Mouse (Mus musculus): ENCODE data around the gene Dcst1. TPM values are rescaled to one million over a fixed set of nuclear protein-coding genes. Genes with fewer than 3 reads are reported as not detected.

Gene Dcst1
- polyA plus RNA-seq, 1 experiment: not detected

DNA sequence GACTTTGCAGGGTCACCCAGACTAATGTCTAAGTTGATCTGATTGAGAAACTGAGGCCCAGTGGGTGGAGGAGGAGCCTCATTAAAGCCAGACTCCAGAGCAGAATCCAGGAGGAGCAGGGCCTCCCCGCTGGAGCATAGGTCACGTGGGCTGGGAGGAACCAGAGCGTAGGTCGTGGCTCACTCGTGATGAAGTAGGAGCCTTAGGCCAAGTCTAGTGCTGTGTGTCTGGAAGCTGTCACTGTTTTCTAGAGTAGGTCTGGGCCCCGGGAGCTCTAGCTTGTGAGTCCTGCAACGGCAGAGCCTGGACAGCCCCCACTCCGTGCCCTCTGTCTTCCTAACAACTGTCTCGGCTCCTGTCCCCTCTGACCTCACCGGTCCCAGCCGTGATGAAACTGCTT is 2.3 kb upstream of the Dcst1 start:
- H3K4me1 ChIP-seq: no peaks in the 10 kb centered on the region; the same call in 1 of the 2 replicates
- H3K4me3 ChIP-seq (replicated peaks): no peak overlapping the region
- peaks cover 4% of the 10 kb centered on the region for H3K9me3 ChIP-seq
- TF ChIP-seq FLI1 (IDR thresholded peaks at IDR 0.05; ENCODE audit: low read length) (no peak), GATA1 (IDR thresholded peaks at IDR 0.05; ENCODE audit: borderline replicate concordance, low read length) (no peak)
- H3K36me3 ChIP-seq (replicated peaks; ENCODE audit: low read length): no peaks in the 10 kb centered on the region
- H3K27me3 ChIP-seq (replicated peaks): peaks cover 79% of the 10 kb centered on the region

- no peaks in the 10 kb centered on the region for H3K9me3 ChIP-seq
- H3K4me1 ChIP-seq: no peaks in the 10 kb centered on the region; the same call in 1 of the 2 replicates
- H3K27me3 ChIP-seq (replicated peaks): peaks cover 85% of the 10 kb centered on the region
- TF ChIP-seq FLI1 (IDR thresholded peaks at IDR 0.05; ENCODE audit: low read length) (no peak), GATA1 (IDR thresholded peaks at IDR 0.05; ENCODE audit: borderline replicate concordance, low read length) (no peak)
- H3K4me3 ChIP-seq (replicated peaks): no peak overlapping the region
- no peaks in the 10 kb centered on the region for H3K36me3 ChIP-seq (replicated peaks; ENCODE audit: low read length)
These were observed 697 bp upstream of the Dcst1 start for GRCm38 (mm10) chr3:89365486-89366414.

GRCm38 (mm10) chr3:89364631-89365030 is 422 bp downstream of the Dcst1 start:
- peaks cover 5% of the 10 kb centered on the region for H3K4me1 ChIP-seq
- no peak overlapping the region for H3K4me3 ChIP-seq (replicated peaks)
- TF ChIP-seq GATA1 (IDR thresholded peaks at IDR 0.05; ENCODE audit: borderline replicate concordance, low read length) (no peak), FLI1 (IDR thresholded peaks at IDR 0.05; ENCODE audit: low read length) (no peak)
- peaks cover 89% of the 10 kb centered on the region for H3K27me3 ChIP-seq (replicated peaks)
- no peaks in the 10 kb centered on the region for H3K36me3 ChIP-seq (replicated peaks; ENCODE audit: low read length)
- no peaks in the 10 kb centered on the region for H3K9me3 ChIP-seq

DNA sequence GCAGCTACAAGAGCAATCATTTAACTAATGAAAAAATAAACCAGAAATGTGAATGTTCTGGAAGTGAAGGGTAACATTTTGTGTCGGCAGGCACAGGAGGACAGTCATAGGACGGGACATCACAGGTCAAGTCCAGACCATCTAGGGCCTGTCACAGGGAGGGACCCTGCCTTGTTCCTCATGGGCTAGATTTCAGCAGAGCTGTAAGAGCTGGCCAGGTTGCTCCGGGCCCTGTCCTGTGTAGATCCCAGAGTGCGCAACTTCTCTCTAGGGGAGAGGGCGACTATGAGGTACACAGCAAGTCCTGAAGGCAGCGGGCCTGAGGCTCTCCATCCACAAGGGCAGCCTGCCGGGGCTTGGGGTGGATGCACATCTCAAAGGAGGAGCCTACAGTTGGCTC is 3.4 kb downstream of the Dcst1 start, which contains the start of gene Dcst2:
Dcst2 (plus strand) TSS at position 301 of the 400 bp plus-strand sequence.
- Histone ChIP-seq H3K4me3 (replicated peaks) (no peak within 1 kb of the TSS), H3K9me3 (no peaks in the 10 kb centered on the region), H3K4me1 (peaks cover 9% of the 10 kb centered on the region), H3K36me3 (replicated peaks; ENCODE audit: low read length) (no peaks in the 10 kb centered on the region), H3K27me3 (replicated peaks) (peaks cover 90% of the 10 kb centered on the region)
- TF ChIP-seq GATA1 (IDR thresholded peaks at IDR 0.05; ENCODE audit: borderline replicate concordance, low read length) (no peak), FLI1 (IDR thresholded peaks at IDR 0.05; ENCODE audit: low read length) (no peak)

GRCm38 (mm10) chr3:89360237-89360636 is 4.8 kb downstream of the Dcst1 start:
- no peak for TF ChIP-seq FLI1 (IDR thresholded peaks at IDR 0.05; ENCODE audit: low read length)
- TF ChIP-seq GATA1 (IDR thresholded peaks at IDR 0.05; ENCODE audit: borderline replicate concordance, low read length): no peak
- Histone ChIP-seq H3K4me3 (replicated peaks) (no peak overlapping the region), H3K36me3 (replicated peaks; ENCODE audit: low read length) (no peaks in the 10 kb centered on the region), H3K9me3 (no peaks in the 10 kb centered on the region), H3K27me3 (replicated peaks) (peaks cover 91% of the 10 kb centered on the region), H3K4me1 (peaks cover 17% of the 10 kb centered on the region)

GRCm38 (mm10) chr3:89359630-89360029 is 5.4 kb downstream of the Dcst1 start:
- H3K4me3 ChIP-seq (replicated peaks): no peak overlapping the region
- no peak for TF ChIP-seq FLI1 (IDR thresholded peaks at IDR 0.05; ENCODE audit: low read length)
- TF ChIP-seq GATA1 (IDR thresholded peaks at IDR 0.05; ENCODE audit: borderline replicate concordance, low read length): no peak
- H3K4me1 ChIP-seq: peaks cover 23% of the 10 kb centered on the region
- no peaks in the 10 kb centered on the region for H3K36me3 ChIP-seq (replicated peaks; ENCODE audit: low read length)
- H3K27me3 ChIP-seq (replicated peaks): peaks cover 86% of the 10 kb centered on the region
- H3K9me3 ChIP-seq: no peaks in the 10 kb centered on the region

DNA sequence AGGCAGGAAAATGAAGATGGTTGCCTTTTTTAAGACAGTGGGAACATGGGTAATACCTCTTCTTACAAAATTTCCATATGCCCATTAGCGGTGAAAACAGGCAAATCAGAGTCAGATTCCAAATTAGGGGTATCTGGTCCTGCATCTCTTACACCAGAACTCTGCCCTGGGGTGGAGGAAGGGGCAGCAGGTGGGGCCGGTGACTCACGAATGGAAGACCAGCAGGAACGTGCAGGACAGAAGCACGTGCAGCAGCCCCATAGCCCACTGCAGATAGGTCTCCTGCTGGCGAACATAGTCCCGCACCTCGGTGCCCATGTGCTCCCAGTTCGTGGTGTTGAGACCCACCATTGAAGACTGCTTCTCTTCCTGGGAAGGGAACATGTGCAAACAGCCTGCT is 9.0 kb downstream of the Dcst1 start:
- TF ChIP-seq FLI1 (IDR thresholded peaks at IDR 0.05; ENCODE audit: low read length): no peak
- no peak for TF ChIP-seq GATA1 (IDR thresholded peaks at IDR 0.05; ENCODE audit: borderline replicate concordance, low read length)
- Histone ChIP-seq H3K27me3 (replicated peaks) (peaks cover 90% of the 10 kb centered on the region), H3K4me3 (replicated peaks) (no peak overlapping the region), H3K4me1 (peaks cover 31% of the 10 kb centered on the region), H3K36me3 (replicated peaks; ENCODE audit: low read length) (no peaks in the 10 kb centered on the region), H3K9me3 (no peaks in the 10 kb centered on the region)

- Histone ChIP-seq H3K9me3 (no peaks in the 10 kb centered on the region), H3K4me1 (peaks cover 34% of the 10 kb centered on the region), H3K36me3 (replicated peaks; ENCODE audit: low read length) (no peaks in the 10 kb centered on the region), H3K4me3 (replicated peaks) (no peak overlapping the region), H3K27me3 (replicated peaks) (peaks cover 89% of the 10 kb centered on the region)
- no peak for TF ChIP-seq GATA1 (IDR thresholded peaks at IDR 0.05; ENCODE audit: borderline replicate concordance, low read length)
- TF ChIP-seq FLI1 (IDR thresholded peaks at IDR 0.05; ENCODE audit: low read length): no peak
These were observed 9.5 kb downstream of the Dcst1 start for GRCm38 (mm10) chr3:89355512-89355902.

DNA sequence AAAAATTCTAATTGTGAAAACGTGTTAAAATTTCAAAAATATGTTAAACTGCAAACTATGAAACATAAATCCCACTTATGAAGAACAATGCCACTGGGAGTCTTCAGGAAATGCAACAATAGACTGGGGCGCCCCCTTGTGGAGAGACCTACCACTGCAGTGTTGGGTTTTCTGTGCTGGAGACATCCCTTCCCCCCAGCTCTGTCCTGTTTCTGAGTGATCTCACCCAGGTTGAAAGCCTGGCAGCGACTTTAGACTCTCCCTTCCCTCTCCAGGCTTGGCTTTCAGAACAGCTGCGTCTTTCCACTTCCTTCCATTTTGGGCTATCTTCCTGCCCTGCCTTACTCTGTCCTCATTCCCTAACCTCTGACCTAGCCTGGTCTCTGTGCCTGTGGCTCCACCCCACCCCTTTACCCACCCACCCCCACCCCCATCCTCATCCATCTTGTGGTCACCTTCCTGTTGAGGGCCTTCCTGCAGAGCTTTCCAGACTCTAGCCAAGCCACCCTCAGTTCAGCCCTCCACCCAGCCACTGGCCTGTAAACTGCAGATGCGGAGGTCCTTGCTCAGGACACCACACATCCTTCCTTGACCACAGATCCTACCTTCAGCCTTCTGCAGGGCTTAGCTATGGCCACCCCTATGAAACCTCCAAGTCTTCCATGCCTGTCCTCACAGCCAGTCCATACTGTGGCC is 10.1 kb downstream of the Dcst1 start:
- TF ChIP-seq FLI1 (IDR thresholded peaks at IDR 0.05; ENCODE audit: low read length) (no peak), GATA1 (IDR thresholded peaks at IDR 0.05; ENCODE audit: borderline replicate concordance, low read length) (no peak)
- peaks cover 89% of the 10 kb centered on the region for H3K27me3 ChIP-seq (replicated peaks)
- no peaks in the 10 kb centered on the region for H3K36me3 ChIP-seq (replicated peaks; ENCODE audit: low read length)
- peaks cover 38% of the 10 kb centered on the region for H3K4me1 ChIP-seq
- no peak overlapping the region for H3K4me3 ChIP-seq (replicated peaks)
- no peaks in the 10 kb centered on the region for H3K9me3 ChIP-seq

GRCm38 (mm10) chr3:89351271-89351670 is 13.8 kb downstream of the Dcst1 start:
- H3K9me3 ChIP-seq: no peaks in the 10 kb centered on the region
- peaks cover 5% of the 10 kb centered on the region for H3K36me3 ChIP-seq (replicated peaks; ENCODE audit: low read length)
- TF ChIP-seq FLI1 (IDR thresholded peaks at IDR 0.05; ENCODE audit: low read length): no peak
- TF ChIP-seq GATA1 (IDR thresholded peaks at IDR 0.05; ENCODE audit: borderline replicate concordance, low read length): no peak
- peaks cover 65% of the 10 kb centered on the region for H3K27me3 ChIP-seq (replicated peaks)
- H3K4me3 ChIP-seq (replicated peaks): no peak overlapping the region
- H3K4me1 ChIP-seq: peaks cover 62% of the 10 kb centered on the region
